Mouse (Mus musculus) gastrocnemius, adult 2 months (tissue): ENCODE measurements around the gene Shb. TPM values are rescaled to one million over a fixed set of nuclear protein-coding genes. Genes with fewer than 3 reads are reported as not detected.
"Not testable (repeated sequence)": the region's sequence is repeated elsewhere in the genome, so short reads cannot be mapped to it uniquely, and the experiment has no call there.

Experiments used
- DNase-seq: peaks from one replicate; pipeline ENCODE4 v3.0.0; 2022
- H3K27ac ChIP-seq: fragments of 200-600 bp; 2 replicates; pipeline ENCODE4 v1.8.1; 2022; ENCODE audit warnings: mild to moderate bottlenecking
- H3K4me3 ChIP-seq: fragments of 200-600 bp; 2 replicates; pipeline ENCODE4 v1.8.1; 2022; ENCODE audit warnings: mild to moderate bottlenecking, moderate library complexity
- CTCF ChIP-seq: fragments of 200-600 bp; IDR thresholded peaks from 2 replicates; pipeline ENCODE4 v1.8.1; 2022; ENCODE audit warnings: antibody characterized with exemption, mild to moderate bottlenecking, moderate library complexity
- intact Hi-C: fragments of 180-260 bp; cut with DNase I; formaldehyde crosslinking; loops from one replicate; pipeline ENCODE4 v1.15.1; 2025
- microRNA-seq: library from miRNA; unstranded; fragments of <30 nt; microRNA quantifications from one replicate; pipeline ENCODE4 v1.2.0, GENCODE M21; 2021
- total RNA-seq, 2 experiments: library from RNA; stranded (reverse); gene quantifications; 2 replicates each; pipeline ENCODE4 v1.2.3; 2021

Gene Shb
- total RNA-seq, 2 experiments from 2014 or later = 6.5 to 10.0 TPM

GRCm38 (mm10) chr4:45399421-45400210 lies 132.7 kb downstream of the Shb start:
- Histone ChIP-seq H3K27ac (no peak overlapping the region), H3K4me3 (no peak overlapping the region)
- intact Hi-C loops = loop anchor here (10.0 kb wide), 1 partner anchor 385 kb away; the partner anchor contains the start of genes Polr1e and Zbtb5
- no peak for TF ChIP-seq CTCF
- no peak for DNase-seq

- H3K27ac ChIP-seq, DNase-seq, intact Hi-C loops, H3K4me3 ChIP-seq: not testable (repeated sequence)
Measured at GRCm38 (mm10) chr4:45398315-45398714, 134.0 kb downstream of the Shb start.

- intact Hi-C loops, H3K27ac ChIP-seq: not testable (repeated sequence)
Measured at GRCm38 (mm10) chr4:45396211-45396610, 136.1 kb downstream of the Shb start.

GRCm38 (mm10) chr4:45393658-45394057 lies 138.6 kb downstream of the Shb start:
- no peak overlapping the region for H3K27ac ChIP-seq
- TF ChIP-seq CTCF = no peak
- no peak overlapping the region for H3K4me3 ChIP-seq
- intact Hi-C loops = loop anchor here (5.0 kb wide), 1 partner anchor 36 kb away; no protein-coding TSS in a partner anchor
- DNase-seq = no peak

More at GRCm38 (mm10) chr4:45396211-45396610, 136.1 kb downstream of the Shb start:
- DNase-seq, H3K4me3 ChIP-seq: not testable (repeated sequence)

DNA sequence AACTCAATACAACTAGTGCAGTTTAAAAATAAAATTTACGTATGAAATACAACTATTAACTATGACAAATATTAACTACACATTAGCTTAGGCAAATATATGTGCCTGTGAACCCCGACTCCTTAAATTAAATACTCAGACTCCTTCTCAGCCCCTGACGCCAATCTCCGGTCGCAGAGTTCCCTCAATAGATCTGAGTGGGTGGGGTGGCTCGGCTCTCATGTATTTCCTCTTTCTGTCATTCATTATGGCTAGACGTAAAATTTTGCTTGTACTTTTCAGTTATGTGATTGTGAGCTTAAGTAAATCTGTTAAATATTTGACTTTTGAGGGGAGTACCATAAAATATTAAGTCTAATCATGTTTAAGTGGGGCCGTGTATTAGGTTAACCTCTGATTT lies 139.3 kb downstream of the Shb start:
- peak overlapping the region; percentile 1; the same call in 1 of the 2 replicates for H3K4me3 ChIP-seq
- no peak for TF ChIP-seq CTCF
- H3K27ac ChIP-seq = no peak overlapping the region
- no peak for DNase-seq
- intact Hi-C loops = loop anchor here (5.0 kb wide), 1 partner anchor 36 kb away; no protein-coding TSS in a partner anchor

DNA sequence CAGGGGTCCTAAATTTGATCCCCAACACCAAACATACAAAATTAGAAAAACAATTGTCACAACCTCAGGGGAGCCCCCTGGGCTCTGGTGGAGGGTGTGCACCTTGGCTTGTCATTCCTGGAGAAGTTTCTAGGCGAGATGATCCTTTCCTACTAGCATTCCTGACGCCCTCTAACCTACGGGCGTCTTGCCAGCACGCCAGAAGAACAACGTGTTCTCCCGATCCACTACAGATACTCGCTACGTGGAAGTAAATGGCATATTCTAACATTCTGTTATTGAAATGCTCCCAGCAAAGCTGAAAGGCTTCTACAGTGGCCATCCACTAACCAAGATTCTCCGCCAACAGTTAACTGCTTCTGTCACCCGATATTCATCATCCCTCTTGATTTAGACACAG lies 139.7 kb downstream of the Shb start:
- peak; percentile 34 for DNase-seq
- Histone ChIP-seq H3K27ac (no peak overlapping the region), H3K4me3 (peak overlapping the region; percentile 1; the same call in 1 of the 2 replicates)
- TF ChIP-seq CTCF = no peak
- intact Hi-C loops = loop anchor here (5.0 kb wide), 1 partner anchor 35 kb away; no protein-coding TSS in a partner anchor

DNA sequence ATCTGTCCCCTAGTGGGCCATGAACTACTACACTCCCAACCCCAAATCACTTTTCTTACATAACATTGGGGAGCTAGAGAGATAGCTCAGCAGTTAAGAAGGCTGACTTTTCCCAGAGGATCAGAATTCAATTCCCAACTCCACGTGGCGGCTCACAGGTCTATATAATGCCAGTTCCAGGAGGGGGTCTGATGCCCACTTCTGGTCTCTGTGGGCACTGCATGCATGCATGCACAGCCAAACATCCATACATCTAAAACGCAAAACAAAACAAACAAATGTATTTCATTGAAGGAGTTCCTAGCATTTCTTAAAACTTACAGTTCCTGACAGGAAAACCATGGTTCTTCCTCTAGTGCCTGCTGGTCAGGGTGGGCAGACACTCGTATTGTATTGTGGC lies 140.2 kb downstream of the Shb start:
- H3K4me3 ChIP-seq = no peak overlapping the region
- no peak for TF ChIP-seq CTCF

DNA sequence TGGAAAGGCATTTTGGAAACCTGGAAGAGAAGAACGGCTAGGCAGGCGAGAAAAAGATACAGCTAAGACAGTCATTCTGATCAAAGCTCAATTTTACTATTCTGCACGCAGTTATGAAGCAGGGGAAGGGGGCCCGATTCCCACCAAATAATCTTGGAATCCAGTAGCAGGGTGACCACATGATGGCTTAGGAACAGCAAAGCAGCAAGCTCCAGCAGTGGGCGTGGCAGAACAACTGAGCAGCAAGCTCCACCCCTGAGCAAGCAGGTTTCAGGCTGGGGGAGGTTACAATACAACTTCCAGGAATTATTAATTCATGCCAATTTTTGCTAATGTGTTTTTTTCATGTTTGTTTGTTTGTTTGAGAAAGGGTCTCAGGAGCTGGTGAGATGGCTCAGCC lies 145.0 kb downstream of the Shb start:
- intact Hi-C loops, H3K27ac ChIP-seq, DNase-seq, H3K4me3 ChIP-seq: not testable (repeated sequence)

More for the DNA sequence above, 140.2 kb downstream of the Shb start:
- DNase-seq = no peak
- intact Hi-C loops = loop anchor here (5.0 kb wide), 1 partner anchor 35 kb away; no protein-coding TSS in a partner anchor
- no peak overlapping the region for H3K27ac ChIP-seq

DNA sequence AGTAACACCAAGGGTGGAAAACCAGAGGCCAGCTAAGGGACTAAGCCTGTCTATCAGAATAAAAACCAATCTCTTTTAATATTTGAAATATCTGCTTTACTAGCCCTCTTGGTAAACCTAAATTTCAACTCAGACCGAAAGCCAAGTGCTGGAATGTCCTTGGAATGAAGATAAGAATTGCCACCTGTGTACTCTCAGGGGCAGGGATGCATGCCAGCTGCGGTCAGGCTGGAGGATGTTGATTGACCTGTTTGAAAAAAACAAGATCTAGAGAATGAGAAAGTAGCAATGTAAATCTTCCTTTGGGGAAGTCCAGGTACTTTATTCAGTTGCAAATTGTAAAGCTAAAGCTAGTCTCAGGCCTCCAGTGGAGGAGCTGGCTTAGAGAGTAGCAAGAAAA lies 150.1 kb downstream of the Shb start:
- H3K4me3 ChIP-seq, DNase-seq, intact Hi-C loops, H3K27ac ChIP-seq: not testable (repeated sequence)

DNA sequence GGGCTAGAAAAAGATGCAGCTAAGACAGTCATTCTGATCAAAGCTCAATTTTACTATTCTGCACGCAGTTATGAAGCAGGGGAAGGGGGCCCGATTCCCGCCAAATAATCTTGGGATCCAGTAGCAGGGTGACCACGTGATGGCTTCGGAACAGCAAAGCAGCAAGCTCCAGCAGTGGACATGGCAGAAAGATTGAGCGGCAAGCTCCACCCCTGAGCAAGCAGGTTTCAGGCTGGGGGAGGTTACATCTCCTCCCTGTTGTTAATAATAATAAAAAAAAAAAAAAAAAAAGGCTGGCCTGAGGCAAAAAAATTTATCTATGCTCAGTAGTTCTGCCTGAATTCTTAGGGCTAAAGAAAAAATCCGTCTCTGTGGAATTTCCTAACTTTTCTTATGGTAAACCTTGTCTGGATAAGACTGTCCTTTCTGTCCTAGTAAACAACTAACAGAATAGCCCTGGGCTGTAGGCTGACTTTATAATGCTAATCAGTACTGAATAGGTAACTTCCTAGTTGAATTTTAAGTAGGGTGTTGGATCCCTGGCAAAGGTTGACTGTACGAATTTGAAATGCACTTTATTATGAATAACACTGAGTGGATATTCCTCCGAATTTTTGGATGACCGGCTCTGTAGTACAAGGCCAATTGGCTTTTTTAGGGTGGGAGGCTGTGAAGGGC lies 151.2 kb downstream of the Shb start:
- DNase-seq, H3K27ac ChIP-seq, H3K4me3 ChIP-seq, intact Hi-C loops: not testable (repeated sequence)

DNA sequence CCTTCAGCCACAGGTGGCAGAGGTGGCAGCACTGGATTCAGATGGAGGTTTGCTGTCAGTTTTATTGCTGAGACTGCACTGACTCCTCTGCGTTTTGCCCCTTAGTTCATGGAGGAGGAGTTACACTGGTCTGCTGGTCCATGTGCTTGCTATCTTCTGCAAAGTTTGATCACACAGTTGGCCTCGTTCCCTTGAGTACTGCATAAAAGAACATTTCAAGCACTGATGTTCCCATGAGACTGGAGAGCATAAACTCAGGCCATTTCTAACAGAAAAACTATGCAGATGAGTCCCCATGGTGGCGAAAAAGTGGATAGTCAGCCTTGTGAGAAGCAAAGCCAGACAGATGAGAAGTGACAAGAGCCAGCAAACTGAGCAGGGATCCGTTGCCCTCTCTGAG lies 155.7 kb downstream of the Shb start:
- no peak overlapping the region for H3K4me3 ChIP-seq
- no peak for TF ChIP-seq CTCF
- no peak for DNase-seq
- no peak overlapping the region for H3K27ac ChIP-seq
- intact Hi-C loops = no loop called here

GRCm38 (mm10) chr4:45374879-45375278 lies 157.4 kb downstream of the Shb start:
- no peak for DNase-seq
- H3K27ac ChIP-seq = no peak overlapping the region
- no peak for TF ChIP-seq CTCF
- H3K4me3 ChIP-seq = no peak overlapping the region
- intact Hi-C loops = no loop called here

Small RNA genes lying within 50 kb of the gene (microRNA-seq; reads per million reads assigned to microRNA genes)
- gene Gm22518 = not detected
- not detected for gene Gm25692

Other genes with a start within 250 kb of the Shb start
- gene Trmt10b, start 235.3 kb downstream of the Shb start, total RNA-seq = 1 to 10 TPM; 4.1 to 6.1 TPM
- gene Dcaf10, start 190.4 kb downstream of the Shb start, total RNA-seq = 10 to 100 TPM in 1 of 2 experiments, 1 to 10 TPM in 1; 7.5 to 10.9 TPM
- 10 to 100 TPM; 11.2 to 16.3 TPM for gene Exosc3, start 189.7 kb downstream of the Shb start, total RNA-seq
- 10 to 100 TPM; 90.1 to 99.7 TPM for gene Slc25a51, start 123.7 kb downstream of the Shb start, total RNA-seq